Mouse (Mus musculus): ENCODE measurements around the gene Slc37a1. TPM values are rescaled to one million over a fixed set of nuclear protein-coding genes. Genes with fewer than 3 reads are reported as not detected.
A peak's percentile ranks its signal among the peaks of the same experiment; 100 is the strongest.
"Not testable (repeated sequence)": the region's sequence is repeated elsewhere in the genome, so short reads cannot be mapped to it uniquely, and the experiment has no call there.

The Slc37a1 gene
- total RNA-seq, 4 experiments from 2014 or later = 11.5 to 14.5 (median 12.8) TPM

- no peak for DNase-seq (ENCODE audit: low spot score in 2 of 2)
Observed at GRCm38 (mm10) chr17:31348129-31348528, 61.5 kb downstream of the Slc37a1 start.

DNA sequence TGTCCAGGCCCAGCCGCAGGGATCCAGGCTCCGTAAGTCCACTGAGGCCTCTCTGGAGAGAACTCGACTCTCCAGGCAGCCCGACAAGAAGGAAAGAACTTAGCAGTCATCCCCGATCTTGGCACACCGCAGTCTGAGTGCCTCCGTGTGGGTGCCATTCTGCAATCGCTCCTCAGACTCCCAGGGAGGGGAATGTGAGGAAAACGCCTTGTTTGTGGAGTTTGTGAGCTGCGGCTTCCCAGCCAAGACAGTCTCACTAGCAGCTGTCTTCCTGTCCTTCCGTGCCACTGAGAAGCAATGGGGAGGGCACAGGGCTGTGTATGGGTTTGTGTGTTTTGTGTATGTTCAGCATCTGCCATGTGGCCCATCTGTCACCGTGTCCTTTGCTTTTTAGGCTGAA is 62.8 kb downstream of the Slc37a1 start:
- DNase-seq (ENCODE audit: low spot score in 2 of 2) = peak in 1 of 2 experiments; percentile 50

- DNase-seq (ENCODE audit: low spot score in 2 of 2) = no peak
Observed at GRCm38 (mm10) chr17:31351984-31352383, 65.4 kb downstream of the Slc37a1 start.

- DNase-seq (ENCODE audit: low spot score in 2 of 2) = no peak
Observed at GRCm38 (mm10) chr17:31353255-31353654, 66.7 kb downstream of the Slc37a1 start.

DNA sequence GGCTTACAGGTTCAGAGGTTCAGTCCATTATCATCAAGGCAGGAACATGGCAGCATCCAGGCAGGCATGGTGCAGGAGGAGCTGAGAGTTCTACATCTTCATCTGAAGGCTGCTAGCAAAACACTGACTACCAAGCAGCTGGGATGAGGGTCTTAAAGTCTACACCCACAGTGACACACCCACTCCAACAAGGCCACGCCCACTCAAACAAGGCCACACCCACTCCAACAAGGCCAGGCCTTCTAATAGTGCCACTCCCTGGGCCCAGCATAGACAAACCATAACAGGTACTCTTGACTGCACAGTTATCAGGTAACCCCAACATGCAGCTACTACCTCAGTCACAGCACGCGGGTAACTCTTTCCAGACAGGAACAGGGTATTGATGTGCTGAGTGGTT is 68.1 kb downstream of the Slc37a1 start:
- DNase-seq (ENCODE audit: low spot score in 2 of 2) = not testable (repeated sequence)

GRCm38 (mm10) chr17:31355792-31356502 is 69.4 kb downstream of the Slc37a1 start:
- DNase-seq (ENCODE audit: low spot score in 2 of 2) = no peak

- no peak for DNase-seq (ENCODE audit: low spot score in 2 of 2)
Observed at GRCm38 (mm10) chr17:31360582-31360981, 74.0 kb downstream of the Slc37a1 start.

GRCm38 (mm10) chr17:31365586-31366166 is 79.1 kb downstream of the Slc37a1 start:
- DNase-seq (ENCODE audit: low spot score in 2 of 2) = no peak

- DNase-seq (ENCODE audit: low spot score in 2 of 2) = no peak
Observed at GRCm38 (mm10) chr17:31370221-31370620, 83.6 kb downstream of the Slc37a1 start.

DNA sequence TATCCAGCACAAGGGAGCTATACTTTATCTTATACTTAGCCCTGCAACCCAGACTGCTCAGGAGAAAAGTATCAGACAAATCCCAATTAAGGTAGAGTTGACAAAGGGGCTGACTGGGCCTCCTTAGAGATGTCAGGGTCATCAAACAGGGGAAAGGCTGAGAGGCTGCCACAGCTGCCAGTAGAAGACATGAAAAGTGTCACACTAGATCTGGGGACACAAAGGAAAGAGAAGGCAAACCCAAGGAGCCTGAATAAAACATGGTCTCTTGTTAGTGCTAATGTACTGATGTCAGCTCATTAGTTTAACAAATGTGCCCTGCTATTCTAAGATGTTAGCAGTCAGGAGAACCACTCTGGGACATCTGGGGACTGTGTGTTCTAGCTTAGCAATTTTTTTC is 84.3 kb downstream of the Slc37a1 start:
- DNase-seq (ENCODE audit: low spot score in 2 of 2) = no peak

- peak in 1 of 2 experiments; percentile 43 for DNase-seq (ENCODE audit: low spot score in 2 of 2)
Observed at GRCm38 (mm10) chr17:31377961-31378360, 91.4 kb downstream of the Slc37a1 start.

DNA sequence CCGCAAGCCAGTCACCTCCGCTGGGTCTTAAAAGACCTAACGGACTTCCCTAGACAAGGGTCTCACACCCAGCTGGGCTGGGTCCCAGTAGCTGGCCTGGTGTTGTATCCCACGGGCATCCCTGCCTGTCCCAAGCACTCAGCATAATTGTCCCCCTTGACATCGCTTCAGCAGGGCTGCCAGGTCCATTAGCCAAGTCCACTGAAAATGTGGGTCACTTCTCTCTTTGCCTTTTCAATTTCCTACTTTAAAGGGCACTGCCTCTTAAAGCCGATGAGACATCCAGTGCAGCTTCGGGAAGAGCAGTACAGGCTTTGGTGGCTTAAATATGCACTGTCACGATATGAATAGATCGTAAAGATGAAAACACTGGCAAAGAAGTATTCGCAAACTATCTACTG is 91.8 kb downstream of the Slc37a1 start:
- no peak for DNase-seq (ENCODE audit: low spot score in 2 of 2)

- DNase-seq (ENCODE audit: low spot score in 2 of 2) = no peak
Observed at GRCm38 (mm10) chr17:31379086-31379485, 92.5 kb downstream of the Slc37a1 start.

GRCm38 (mm10) chr17:31379863-31380262 is 93.3 kb downstream of the Slc37a1 start:
- no peak for DNase-seq (ENCODE audit: low spot score in 2 of 2)

GRCm38 (mm10) chr17:31383320-31383719 is 96.7 kb downstream of the Slc37a1 start:
- DNase-seq (ENCODE audit: low spot score in 2 of 2) = no peak

- no peak for DNase-seq (ENCODE audit: low spot score in 2 of 2)
Observed at GRCm38 (mm10) chr17:31384968-31385627, 98.5 kb downstream of the Slc37a1 start.

DNA sequence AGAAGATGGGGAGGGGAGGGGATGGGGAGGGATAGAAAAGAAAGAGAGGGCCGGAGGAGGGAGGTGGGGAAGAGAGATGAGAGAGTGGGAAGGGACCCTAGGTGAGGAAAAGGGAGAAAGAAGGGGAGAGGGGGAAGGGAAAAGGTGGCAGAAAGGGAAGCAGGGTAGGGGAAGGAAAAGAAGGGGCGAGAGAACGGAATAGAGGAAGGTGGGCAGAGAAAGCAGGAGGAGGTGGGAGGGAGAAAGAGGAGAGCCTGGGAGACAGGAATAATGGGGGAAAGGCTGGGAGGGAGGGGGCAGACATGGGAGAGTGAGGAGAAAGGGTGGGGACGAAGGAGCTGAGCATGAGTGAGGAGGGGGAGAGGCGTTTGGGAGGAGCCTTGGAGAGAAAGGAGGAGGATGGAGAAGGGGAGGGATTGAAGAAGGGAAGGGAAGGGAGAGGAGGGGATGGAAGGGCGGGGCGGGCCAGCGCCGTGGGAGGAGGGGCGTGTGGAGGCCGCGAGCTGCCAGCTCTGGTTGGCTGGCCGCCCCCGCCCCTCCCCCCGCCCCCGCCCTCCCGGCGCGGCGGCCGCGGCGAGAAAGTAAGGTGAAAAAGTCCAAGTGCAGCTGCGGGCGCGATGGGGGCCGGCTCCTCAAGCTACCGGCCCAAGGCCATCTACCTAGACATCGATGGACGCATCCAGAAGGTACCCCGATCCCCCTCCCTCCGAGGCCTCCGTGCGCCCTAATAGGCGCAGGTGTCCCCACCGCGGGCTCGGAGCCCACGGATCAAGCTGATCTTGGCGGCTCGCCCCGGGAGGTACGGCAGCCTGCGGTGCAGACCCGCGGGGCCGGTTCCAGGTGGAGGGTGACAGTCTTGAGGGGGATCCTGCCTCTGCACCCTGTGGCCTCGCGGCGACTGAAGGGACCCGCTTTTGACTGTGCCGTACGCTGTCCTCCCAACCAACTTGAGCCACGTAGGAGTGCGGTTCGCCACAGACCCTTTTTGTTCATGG is 99.4 kb downstream of the Slc37a1 start, which contains the start of gene Pde9a:
TSS of gene Pde9a (plus strand) at position 540 of the 995 bp plus-strand sequence.
- peak in 1 of 2 experiments; percentile 44 for DNase-seq (ENCODE audit: low spot score in 2 of 2)

DNA sequence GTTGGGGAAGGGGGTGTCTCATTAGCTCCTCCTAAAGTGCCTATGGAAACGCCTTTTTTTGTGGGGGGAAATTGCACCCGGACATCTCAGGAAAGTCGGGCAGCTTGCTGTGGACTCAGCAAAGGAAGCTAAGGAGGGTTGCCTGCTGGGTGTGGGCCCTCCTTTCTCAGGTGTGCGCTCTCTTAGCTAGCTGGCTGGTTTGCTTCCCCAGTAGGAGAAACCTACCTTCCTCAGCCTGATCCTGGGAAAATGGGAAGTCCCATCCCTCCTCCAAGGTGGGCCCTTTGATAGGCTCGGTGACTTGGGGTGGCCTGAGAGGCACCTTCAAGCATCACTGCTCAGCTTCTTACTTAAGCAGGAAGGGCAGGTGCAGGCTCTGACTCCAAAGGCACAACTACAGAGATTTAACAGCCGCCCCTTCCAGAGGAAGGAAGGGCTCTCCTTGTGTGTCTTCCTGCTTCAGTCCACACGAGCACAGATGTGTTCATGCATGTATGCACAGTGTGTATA is 100.2 kb downstream of the Slc37a1 start:
- no peak for DNase-seq (ENCODE audit: low spot score in 2 of 2)

DNA sequence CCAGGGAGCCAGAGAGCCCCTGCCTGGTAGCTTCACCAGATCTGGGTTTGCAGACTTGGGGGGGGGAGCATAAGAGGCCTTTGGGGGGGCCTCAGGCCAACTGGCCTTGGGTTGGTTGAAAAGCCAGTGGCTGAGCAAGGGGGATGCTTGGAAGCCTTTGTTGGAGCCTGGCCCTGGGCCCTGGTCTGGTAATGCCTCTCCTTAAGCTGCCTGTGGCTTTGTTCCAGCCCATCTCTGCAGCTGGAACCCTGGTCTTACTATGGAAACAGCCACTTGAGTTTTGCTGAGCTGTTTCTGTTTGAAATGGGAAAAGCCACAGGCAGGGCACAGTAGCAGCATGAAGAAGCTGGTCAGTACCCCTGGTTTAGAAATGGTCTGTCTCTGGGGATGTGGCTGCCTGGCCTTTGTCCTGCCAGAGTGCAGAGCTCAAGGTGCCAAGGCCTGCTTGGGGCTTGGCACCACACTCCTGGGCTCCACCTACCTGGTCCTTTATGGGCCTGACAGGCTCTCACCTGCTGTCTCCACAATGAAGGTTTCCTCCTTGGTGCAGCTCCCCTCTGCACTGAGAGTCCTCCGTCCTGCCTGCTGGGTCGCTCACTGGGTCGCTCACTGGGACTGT is 102.9 kb downstream of the Slc37a1 start:
- no peak for DNase-seq (ENCODE audit: low spot score in 2 of 2)

- no peak for DNase-seq (ENCODE audit: low spot score in 2 of 2)
Observed at GRCm38 (mm10) chr17:31391462-31391861, 104.9 kb downstream of the Slc37a1 start.

GRCm38 (mm10) chr17:31392041-31392440 is 105.4 kb downstream of the Slc37a1 start:
- no peak for DNase-seq (ENCODE audit: low spot score in 2 of 2)
